Mouse (Mus musculus) retina, postnatal 7 days (tissue): ENCODE results near the gene Cfap69.

Source experiments
- DNase-seq: peaks from one replicate; pipeline ENCODE4 v3.0.0-alpha.2; 2012; ENCODE audit warnings: low read depth, low spot score

Cfap69 gene

DNA sequence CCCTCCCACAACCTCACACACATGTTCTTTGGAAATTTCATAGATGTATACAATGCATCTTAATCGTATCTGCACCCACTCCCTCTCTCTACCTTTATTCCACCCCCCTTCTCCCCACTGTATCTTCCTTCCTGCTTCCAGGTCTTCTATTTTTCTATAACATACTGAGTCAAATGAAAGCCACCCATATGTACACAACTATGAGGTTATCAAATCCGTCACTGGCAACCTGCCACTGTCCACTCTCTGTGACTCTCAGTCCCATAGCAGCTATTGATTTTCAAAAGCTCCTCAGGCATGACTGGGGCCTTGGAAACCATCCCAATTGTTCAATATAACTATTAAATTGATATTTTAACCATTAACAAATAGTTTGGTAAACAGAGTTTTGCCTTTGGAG, 6.1 kb downstream of the Cfap69 start:
- no peak for DNase-seq

GRCm38 (mm10) chr5:5648817-5649569, 15.0 kb downstream of the Cfap69 start:
- DNase-seq: no peak

GRCm38 (mm10) chr5:5646173-5646572, 17.9 kb downstream of the Cfap69 start:
- DNase-seq: no peak

- no peak for DNase-seq
Measured at GRCm38 (mm10) chr5:5638496-5638895, 25.5 kb downstream of the Cfap69 start.

GRCm38 (mm10) chr5:5625491-5625890, 38.5 kb downstream of the Cfap69 start:
- DNase-seq: no peak

- no peak for DNase-seq
Measured at GRCm38 (mm10) chr5:5618329-5618728, 45.7 kb downstream of the Cfap69 start.

DNA sequence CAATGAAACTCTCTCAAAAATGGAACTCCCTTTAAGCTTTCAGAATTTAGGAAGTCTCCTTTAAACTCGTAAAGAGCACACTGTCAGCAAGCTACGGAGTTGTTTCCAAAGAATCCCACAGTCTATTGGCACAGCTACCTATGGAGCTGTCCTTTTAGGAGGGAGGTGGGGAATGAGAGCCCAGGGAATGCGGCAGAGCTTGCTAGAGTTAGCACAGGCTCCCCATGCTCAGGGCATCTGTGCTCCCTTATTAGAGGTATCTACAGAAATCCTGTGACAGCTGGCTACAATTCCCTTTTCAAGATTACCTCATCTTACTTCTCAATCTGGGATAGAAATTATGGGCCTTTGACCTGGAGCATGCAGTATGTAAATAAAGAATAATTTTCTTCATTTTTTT, 53.5 kb downstream of the Cfap69 start:
- no peak for DNase-seq

- no peak for DNase-seq
Measured at GRCm38 (mm10) chr5:5587686-5588085, 76.4 kb downstream of the Cfap69 start.

GRCm38 (mm10) chr5:5573749-5574317, 90.2 kb downstream of the Cfap69 start, which contains the start of gene Gm8773:
Gene Gm8773 (plus strand): TSS chr5:5573799.
- no peak for DNase-seq

DNA sequence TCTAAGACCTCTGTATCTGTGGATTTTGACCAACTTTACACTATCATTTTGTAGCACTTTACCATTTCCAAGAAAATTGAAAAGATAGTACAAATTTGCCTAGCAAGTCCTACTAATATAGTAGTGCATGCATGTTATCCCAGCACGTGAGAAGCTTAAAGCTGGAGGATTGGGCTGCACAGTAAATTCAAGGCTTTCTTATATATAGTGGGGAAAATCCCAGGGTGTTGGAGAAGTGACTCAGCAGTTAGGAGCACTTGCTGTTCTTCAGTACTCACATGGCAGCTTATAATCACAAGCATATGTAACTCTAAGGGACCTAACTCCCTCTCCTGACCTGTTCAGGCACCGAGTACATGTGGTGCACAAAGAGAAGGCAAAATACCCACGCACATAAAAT, 101.6 kb downstream of the Cfap69 start:
- DNase-seq: no peak

GRCm38 (mm10) chr5:5561041-5561706, 102.9 kb downstream of the Cfap69 start:
- DNase-seq: no peak

GRCm38 (mm10) chr5:5559798-5560197, 104.2 kb downstream of the Cfap69 start:
- no peak for DNase-seq

DNA sequence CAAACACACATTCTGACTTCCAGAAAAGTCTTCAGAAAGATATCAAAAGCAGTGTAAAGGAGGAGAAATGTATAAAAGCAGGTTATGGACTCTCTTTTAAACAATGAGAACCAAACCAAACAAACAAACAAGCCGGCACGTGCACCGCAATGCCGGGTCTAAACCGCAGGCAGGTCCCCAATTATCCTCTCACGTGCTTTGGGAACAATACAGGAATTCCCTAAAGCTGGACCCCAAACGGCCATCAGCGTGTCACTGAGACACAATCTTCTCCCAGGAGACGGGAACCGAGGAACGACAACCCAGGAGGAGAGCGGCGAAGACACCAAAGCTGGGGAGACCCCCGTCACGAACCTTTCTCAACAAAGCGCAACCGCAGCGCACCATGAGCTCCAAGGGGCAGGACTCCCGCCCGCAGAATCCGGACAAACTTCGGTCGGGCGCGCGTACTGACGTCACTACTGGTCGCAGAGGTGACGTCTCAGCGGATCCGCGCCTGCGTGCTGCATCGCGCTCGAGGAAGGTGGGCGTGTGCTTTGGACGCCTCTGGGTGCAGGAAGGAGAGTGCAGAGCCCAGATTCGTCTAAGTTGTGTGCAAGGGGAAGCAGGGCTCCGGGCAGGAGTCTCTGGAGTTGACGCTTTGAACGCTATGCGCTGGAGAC, 104.8 kb downstream of the Cfap69 start, which contains the start of gene Gtpbp10:
Gene Gtpbp10, minus strand, starts transcription at position 460 of the 662 bp plus-strand sequence.
- peak; percentile 89 for DNase-seq

- DNase-seq: no peak
Measured at GRCm38 (mm10) chr5:5551110-5551509, 112.9 kb downstream of the Cfap69 start.

DNA sequence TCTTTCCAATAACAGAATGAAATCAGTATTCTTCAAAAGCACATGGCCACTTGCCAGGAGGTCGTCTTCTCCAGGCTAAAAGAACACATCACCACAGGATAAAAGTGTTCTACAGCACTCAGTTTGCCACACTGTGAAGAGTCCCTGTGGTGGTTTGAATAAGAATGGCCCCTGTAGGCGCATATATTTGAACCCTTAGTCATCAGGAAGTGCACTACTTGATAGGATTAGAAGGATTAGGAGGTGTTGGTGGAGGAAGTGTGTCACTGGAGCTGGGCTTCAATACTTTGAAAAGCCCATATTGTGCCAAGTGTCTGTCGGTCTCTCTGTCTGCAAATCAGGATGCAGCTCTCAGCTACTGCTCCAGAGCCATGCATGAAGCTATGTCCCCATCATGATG, 123.7 kb downstream of the Cfap69 start:
- DNase-seq: no peak

- DNase-seq: no peak
Measured at GRCm38 (mm10) chr5:5539771-5540170, 124.3 kb downstream of the Cfap69 start.

- no peak for DNase-seq
Measured at GRCm38 (mm10) chr5:5536131-5536530, 127.9 kb downstream of the Cfap69 start.

GRCm38 (mm10) chr5:5533656-5534420, 130.2 kb downstream of the Cfap69 start:
- DNase-seq: no peak
